Mouse (Mus musculus) neural tube, embryonic 12.5 days (tissue): ENCODE measurements around the gene Baz2a. TPM values are rescaled to one million over a fixed set of nuclear protein-coding genes. Genes with fewer than 3 reads are reported as not detected.
"Not testable (repeated sequence)": the region's sequence is repeated elsewhere in the genome, so short reads cannot be mapped to it uniquely, and the experiment has no call there.

Source experiments
- ATAC-seq: fragments of 200-750 bp; cut with Nextera tagmentation; 2 replicates; pipeline ENCODE4 v1.8.0; 2017; ENCODE audit warnings: low read depth, mild to moderate bottlenecking, moderate TSS enrichment, moderate library complexity; ENCODE audit not compliant: low FRiP score
- H3K27ac ChIP-seq: fragments of 300-500 bp; sonication (generic); 2 replicates; pipeline ENCODE4 v1.5.1; 2016
- H3K27me3 ChIP-seq: fragments of 300-500 bp; sonication (generic); replicated peaks from 2 replicates; pipeline ENCODE4 v1.6.1; 2016; ENCODE audit warnings: mild to moderate bottlenecking
- H3K36me3 ChIP-seq: fragments of 300-500 bp; sonication (generic); 2 replicates; pipeline ENCODE4 v1.6.1; 2016; ENCODE audit warnings: mild to moderate bottlenecking
- H3K4me1 ChIP-seq: fragments of 300-500 bp; sonication (generic); 2 replicates; pipeline ENCODE4 v1.6.1; 2016
- H3K4me2 ChIP-seq: fragments of 300-500 bp; sonication (generic); replicated peaks from 2 replicates; pipeline ENCODE4 v1.6.1; 2016; ENCODE audit warnings: mild to moderate bottlenecking
- H3K4me3 ChIP-seq: fragments of 300-500 bp; sonication (generic); 2 replicates; pipeline ENCODE4 v1.5.1; 2016
- H3K9ac ChIP-seq: fragments of 300-500 bp; sonication (generic); 2 replicates; pipeline ENCODE4 v1.6.1; 2016; ENCODE audit warnings: mild to moderate bottlenecking
- H3K9me3 ChIP-seq: fragments of 300-500 bp; sonication (generic); 2 replicates; pipeline ENCODE4 v1.6.1; 2016; ENCODE audit warnings: mild to moderate bottlenecking
- WGBS: fragments of 180-500 bp; shearing (Covaris S2); methylation state at CpG from one replicate; pipeline ENCODE4 v1.1.7; 2016; 5-methylcytosine and 5-hydroxymethylcytosine counted together
- polyA plus RNA-seq: library from polyadenylated mRNA; unstranded; fragments of >200 nt; fragmentation: Nextera tagmentation; extraction: Ambion mirVana; gene quantifications from 2 replicates; pipeline ENCODE4 v1.2.1, GENCODE M21; 2016

Baz2a gene
- polyA plus RNA-seq, 1 experiment from 2014 or later = 12.2 TPM

DNA sequence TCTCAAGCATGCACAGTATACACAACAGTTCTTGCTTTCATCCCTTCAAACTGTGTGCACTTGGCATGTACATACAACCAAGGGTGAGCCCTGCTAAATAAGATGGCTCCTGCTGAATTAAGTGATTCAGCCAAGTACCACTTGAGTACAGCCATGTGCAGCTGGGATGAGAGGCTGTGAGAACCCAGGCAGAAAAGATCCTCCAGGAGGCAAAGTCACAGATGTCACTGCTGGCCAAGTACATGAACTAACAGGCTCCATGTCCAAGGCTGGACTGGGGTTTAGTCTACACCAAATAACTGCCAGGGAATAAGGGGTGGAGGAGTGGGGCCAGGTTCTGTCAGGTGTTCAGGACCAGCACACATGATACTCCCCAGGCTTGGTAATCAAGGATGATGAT lies 40.4 kb downstream of the Baz2a start:
- Histone ChIP-seq H3K4me1 (no peaks in the 10 kb centered on the region), H3K4me3 (no peak overlapping the region), H3K27me3 (no peaks in the 10 kb centered on the region), H3K27ac (no peak overlapping the region), H3K4me2 (no peak overlapping the region), H3K36me3 (peaks cover 35% of the 10 kb centered on the region), H3K9ac (no peak overlapping the region), H3K9me3 (no peaks in the 10 kb centered on the region)
- ATAC-seq = no peak

- WGBS = 43% methylated on average over 13 of the region's 13 CpGs
- no peaks in the 10 kb centered on the region for H3K4me1 ChIP-seq
- no peaks in the 10 kb centered on the region for H3K9me3 ChIP-seq
- no peaks in the 10 kb centered on the region for H3K27me3 ChIP-seq
- no peak overlapping the region for H3K4me3 ChIP-seq
- H3K9ac ChIP-seq = no peak overlapping the region
- no peak overlapping the region for H3K27ac ChIP-seq
- no peak overlapping the region for H3K4me2 ChIP-seq
- no peak for ATAC-seq
- H3K36me3 ChIP-seq = peaks cover 23% of the 10 kb centered on the region
Measured at GRCm38 (mm10) chr10:128133650-128134332, 42.4 kb downstream of the Baz2a start.

DNA sequence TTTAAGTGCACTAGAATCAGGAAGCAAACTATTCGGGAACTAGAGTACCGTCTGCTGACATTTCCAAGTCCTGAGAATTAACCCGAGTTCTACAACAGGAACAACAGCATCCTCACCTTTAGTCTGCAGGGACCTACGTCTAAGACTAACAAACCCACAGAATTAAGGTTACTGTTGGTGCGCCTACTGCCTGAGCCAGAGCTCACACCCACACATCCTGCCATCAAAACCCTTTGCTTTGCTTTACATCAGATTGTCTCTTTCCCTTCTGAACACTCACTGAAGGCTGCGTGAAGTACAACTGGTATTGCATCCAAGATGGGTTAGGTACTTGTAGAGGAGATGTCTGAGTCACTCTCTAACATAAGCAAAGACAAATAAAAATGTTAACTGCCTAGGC lies 44.0 kb downstream of the Baz2a start:
- WGBS = 89% methylated on average over 6 of the region's 6 CpGs

DNA sequence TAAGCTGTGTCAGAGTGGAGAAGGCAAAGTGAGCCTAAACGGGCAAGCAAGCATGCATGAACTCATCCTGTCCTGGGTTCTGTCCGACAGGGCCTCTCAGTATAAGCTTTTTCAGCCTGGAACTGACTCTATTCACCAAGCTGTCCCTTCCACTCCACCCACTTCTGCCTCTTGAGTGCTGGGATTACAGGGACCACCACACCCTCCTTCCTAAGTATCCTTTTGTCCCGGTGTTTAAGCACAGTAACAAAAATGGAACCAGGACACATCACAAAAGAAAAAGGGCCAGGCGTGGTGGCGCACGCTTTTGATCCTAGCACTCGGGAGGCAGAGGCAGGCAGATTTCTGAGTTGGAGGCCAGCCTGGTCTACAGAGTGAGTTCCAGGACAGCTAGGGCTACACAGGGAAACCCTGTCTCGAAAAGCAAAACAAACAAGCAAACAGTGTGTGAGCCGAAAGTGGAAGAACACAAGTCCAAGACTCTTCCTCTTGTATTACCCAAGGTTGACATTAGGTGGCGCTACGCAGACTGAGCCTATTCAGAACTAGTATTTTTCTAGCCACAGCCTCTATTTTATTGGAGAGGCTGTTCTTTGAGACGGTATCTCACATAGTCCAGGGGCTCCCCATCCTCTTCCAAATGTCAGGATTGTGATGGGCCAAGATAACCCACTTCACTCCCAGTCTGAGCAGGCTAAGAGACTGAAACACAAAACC lies 49.0 kb downstream of the Baz2a start:
- no peak for ATAC-seq
- WGBS = 70% methylated on average over 12 of the region's 12 CpGs
- peaks cover 39% of the 10 kb centered on the region for H3K36me3 ChIP-seq
- no peak overlapping the region for H3K4me3 ChIP-seq
- no peak overlapping the region for H3K9ac ChIP-seq
- no peaks in the 10 kb centered on the region for H3K4me1 ChIP-seq
- H3K27me3 ChIP-seq = no peaks in the 10 kb centered on the region
- no peak overlapping the region for H3K27ac ChIP-seq
- H3K9me3 ChIP-seq = no peaks in the 10 kb centered on the region
- H3K4me2 ChIP-seq = no peak overlapping the region

More for the DNA sequence above, 44.0 kb downstream of the Baz2a start:
- no peak overlapping the region for H3K4me3 ChIP-seq
- H3K9me3 ChIP-seq = no peaks in the 10 kb centered on the region
- no peak overlapping the region for H3K9ac ChIP-seq
- H3K27ac ChIP-seq = no peak overlapping the region
- H3K4me2 ChIP-seq = no peak overlapping the region
- H3K4me1 ChIP-seq = no peaks in the 10 kb centered on the region
- H3K36me3 ChIP-seq = peaks cover 16% of the 10 kb centered on the region
- ATAC-seq = no peak
- H3K27me3 ChIP-seq = no peaks in the 10 kb centered on the region

GRCm38 (mm10) chr10:128142165-128142564 lies 50.8 kb downstream of the Baz2a start:
- no peak for ATAC-seq

DNA sequence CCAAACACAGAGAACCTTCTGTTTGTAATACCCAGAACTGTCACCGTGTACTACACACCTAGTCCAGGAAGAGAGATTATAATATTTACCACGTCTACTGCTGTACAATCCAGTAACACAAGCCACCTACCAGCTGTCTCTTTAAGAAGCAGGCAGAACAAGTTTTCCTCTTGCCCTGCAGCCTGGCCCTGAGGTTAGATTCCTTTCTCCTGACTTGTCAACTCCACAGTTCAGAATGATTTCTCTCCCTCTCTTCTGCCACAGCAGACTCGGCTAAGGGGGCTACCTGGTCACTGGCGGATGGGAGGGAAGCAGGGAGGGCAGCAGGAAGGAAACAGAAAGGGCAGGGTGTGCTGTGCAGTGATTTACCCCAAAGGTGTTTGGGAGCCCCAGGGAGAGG lies 52.3 kb downstream of the Baz2a start:
- Histone ChIP-seq H3K9me3 (no peaks in the 10 kb centered on the region), H3K36me3 (peaks cover 34% of the 10 kb centered on the region), H3K27me3 (no peaks in the 10 kb centered on the region), H3K4me3 (no peak overlapping the region), H3K27ac (no peak overlapping the region), H3K4me1 (no peaks in the 10 kb centered on the region), H3K4me2 (no peak overlapping the region), H3K9ac (no peak overlapping the region)
- no peak for ATAC-seq
- 80% methylated on average over 4 of the region's 4 CpGs for WGBS

More at GRCm38 (mm10) chr10:128142165-128142564, 50.8 kb downstream of the Baz2a start:
- 71% methylated on average over 2 of the region's 2 CpGs for WGBS
- no peaks in the 10 kb centered on the region for H3K27me3 ChIP-seq
- H3K27ac ChIP-seq = no peak overlapping the region
- H3K4me1 ChIP-seq = no peaks in the 10 kb centered on the region
- H3K9me3 ChIP-seq = no peaks in the 10 kb centered on the region
- no peak overlapping the region for H3K4me2 ChIP-seq
- H3K9ac ChIP-seq = no peak overlapping the region
- H3K36me3 ChIP-seq = peaks cover 40% of the 10 kb centered on the region
- H3K4me3 ChIP-seq = no peak overlapping the region

- no peaks in the 10 kb centered on the region for H3K9me3 ChIP-seq
- 92% methylated on average over 2 of the region's 2 CpGs for WGBS
Measured at GRCm38 (mm10) chr10:128144961-128145360, 53.6 kb downstream of the Baz2a start.

GRCm38 (mm10) chr10:128148789-128149365 lies 57.5 kb downstream of the Baz2a start:
- H3K4me3 ChIP-seq = no peak overlapping the region
- H3K9me3 ChIP-seq = no peaks in the 10 kb centered on the region
- H3K9ac ChIP-seq = no peak overlapping the region
- H3K4me1 ChIP-seq = no peaks in the 10 kb centered on the region
- peaks cover 16% of the 10 kb centered on the region for H3K36me3 ChIP-seq
- ATAC-seq = no peak
- H3K27me3 ChIP-seq = no peaks in the 10 kb centered on the region
- H3K4me2 ChIP-seq = no peak overlapping the region
- H3K27ac ChIP-seq = no peak overlapping the region
- 93% methylated on average over 5 of the region's 5 CpGs for WGBS

More at GRCm38 (mm10) chr10:128144961-128145360, 53.6 kb downstream of the Baz2a start:
- Histone ChIP-seq H3K9ac (no peak overlapping the region), H3K4me2 (no peak overlapping the region), H3K27ac (no peak overlapping the region), H3K36me3 (peaks cover 33% of the 10 kb centered on the region), H3K4me1 (no peaks in the 10 kb centered on the region), H3K4me3 (no peak overlapping the region), H3K27me3 (no peaks in the 10 kb centered on the region)
- no peak for ATAC-seq

- WGBS = 8% methylated on average over 5 of the region's 5 CpGs
- Histone ChIP-seq H3K4me3 (no peak overlapping the region), H3K4me2 (peak overlapping the region; percentile 20; the same call in 1 of the 2 replicates), H3K4me1 (no peaks in the 10 kb centered on the region), H3K27me3 (no peaks in the 10 kb centered on the region), H3K36me3 (peaks cover 13% of the 10 kb centered on the region), H3K9ac (no peak overlapping the region), H3K9me3 (no peaks in the 10 kb centered on the region), H3K27ac (no peak overlapping the region)
- no peak for ATAC-seq
Measured at GRCm38 (mm10) chr10:128149592-128149991, 58.2 kb downstream of the Baz2a start.

DNA sequence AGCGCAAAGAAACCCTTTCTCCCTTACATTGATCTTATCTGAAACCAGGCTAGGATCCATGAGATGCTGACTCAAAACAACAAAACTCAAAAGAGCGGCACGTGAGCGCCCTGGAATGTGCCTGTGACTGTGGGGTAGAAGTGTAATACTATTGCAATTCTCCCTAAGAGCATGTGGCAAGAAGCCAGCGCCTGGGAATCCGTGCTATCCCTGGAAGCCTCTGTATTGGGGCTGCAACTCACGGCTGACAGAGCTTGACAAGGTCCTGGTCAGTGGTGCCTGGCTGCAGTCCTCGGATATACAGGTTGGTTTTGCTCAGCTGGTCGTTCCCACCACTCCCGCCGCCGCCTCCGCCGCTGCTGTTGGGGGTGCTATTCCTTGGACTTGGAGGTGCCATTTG lies 59.6 kb downstream of the Baz2a start:
- no peak overlapping the region for H3K4me2 ChIP-seq
- no peaks in the 10 kb centered on the region for H3K9me3 ChIP-seq
- no peak overlapping the region for H3K4me3 ChIP-seq
- H3K36me3 ChIP-seq = peaks cover 3% of the 10 kb centered on the region; the same call in 1 of the 2 replicates
- no peak overlapping the region for H3K9ac ChIP-seq
- ATAC-seq = no peak
- H3K27me3 ChIP-seq = no peaks in the 10 kb centered on the region
- H3K4me1 ChIP-seq = no peaks in the 10 kb centered on the region
- 89% methylated on average over 14 of the region's 14 CpGs for WGBS
- H3K27ac ChIP-seq = no peak overlapping the region

DNA sequence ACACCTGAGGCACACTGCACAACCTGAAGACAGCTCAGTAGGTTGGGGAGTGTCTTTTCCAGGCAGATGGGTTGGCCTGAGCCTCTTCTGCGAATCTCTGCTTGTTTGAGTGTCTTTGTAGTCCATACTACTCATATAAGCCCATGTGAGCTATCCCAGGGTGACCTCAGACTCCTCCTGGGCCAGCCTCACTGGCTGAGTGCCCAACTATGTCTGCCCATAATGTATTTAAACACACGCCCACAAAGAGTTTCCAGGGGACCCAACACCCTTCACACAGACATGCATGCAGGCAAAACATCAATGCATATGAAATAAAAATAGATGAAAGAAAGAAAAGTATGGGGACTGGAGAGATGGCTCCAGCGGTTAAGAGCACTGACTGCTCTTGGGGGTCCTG lies 62.6 kb downstream of the Baz2a start:
- H3K27ac ChIP-seq = no peak overlapping the region
- no peaks in the 10 kb centered on the region for H3K27me3 ChIP-seq
- no peak overlapping the region for H3K9ac ChIP-seq
- no peaks in the 10 kb centered on the region for H3K9me3 ChIP-seq
- ATAC-seq = no peak
- no peak overlapping the region for H3K4me2 ChIP-seq
- peaks cover 3% of the 10 kb centered on the region; the same call in 1 of the 2 replicates for H3K36me3 ChIP-seq
- no peaks in the 10 kb centered on the region for H3K4me1 ChIP-seq
- WGBS = 81% methylated on average over 3 of the region's 3 CpGs
- no peak overlapping the region for H3K4me3 ChIP-seq

- H3K9me3 ChIP-seq, H3K4me2 ChIP-seq, H3K27me3 ChIP-seq, ATAC-seq, H3K27ac ChIP-seq, H3K4me3 ChIP-seq, H3K36me3 ChIP-seq, H3K9ac ChIP-seq, H3K4me1 ChIP-seq: not testable (repeated sequence)
- WGBS = 89% methylated on average over 3 of the region's 3 CpGs
Measured at GRCm38 (mm10) chr10:128165726-128166125, 74.3 kb downstream of the Baz2a start.
